Mouse (Mus musculus): Measurements from ENCODE around the gene Wdr4.
"Not testable (repeated sequence)": the region's sequence is repeated elsewhere in the genome, so short reads cannot be mapped to it uniquely, and the experiment has no call there.

The Wdr4 gene

DNA sequence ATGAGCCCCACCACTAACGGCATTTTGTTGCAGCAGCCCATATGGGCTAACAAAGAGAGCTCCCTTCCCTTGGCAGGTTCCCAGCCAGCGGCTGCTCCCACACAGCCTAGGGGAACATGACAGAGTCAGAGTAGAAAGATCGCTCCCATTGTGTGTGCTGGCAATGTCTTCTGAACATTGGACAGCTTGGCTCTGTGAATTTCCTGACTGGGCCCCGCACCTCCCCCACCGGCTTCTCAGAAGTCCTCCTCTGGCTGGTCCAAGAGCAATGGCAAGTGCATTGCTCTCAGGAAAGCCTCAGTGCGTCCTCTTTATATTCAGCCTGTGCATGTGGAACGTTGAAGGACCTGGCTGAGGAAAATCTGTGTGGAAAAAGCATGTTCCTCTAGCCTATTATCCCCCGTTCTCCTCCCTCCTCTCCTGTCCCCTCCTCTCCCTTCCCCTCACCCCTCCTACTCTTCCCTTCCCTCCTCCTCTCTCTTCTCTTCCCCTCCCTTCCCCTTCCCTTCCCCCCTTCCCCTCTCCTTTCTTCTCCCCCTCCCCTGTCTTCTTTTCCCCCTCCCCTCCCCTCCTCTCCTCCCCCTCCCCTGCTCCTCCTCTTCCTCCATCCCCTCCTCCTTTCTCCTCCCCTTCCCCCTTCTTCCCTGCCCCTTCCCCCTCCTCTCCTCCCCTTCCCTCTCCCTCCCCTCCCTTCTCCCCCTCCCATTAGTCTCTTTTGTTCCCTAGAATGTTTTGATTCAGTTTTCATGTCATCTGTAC, 16.3 kb upstream of the Wdr4 start:
- peak; percentile 85 to 87 for DNase-seq (ENCODE audit: low spot score in 2 of 2)

DNA sequence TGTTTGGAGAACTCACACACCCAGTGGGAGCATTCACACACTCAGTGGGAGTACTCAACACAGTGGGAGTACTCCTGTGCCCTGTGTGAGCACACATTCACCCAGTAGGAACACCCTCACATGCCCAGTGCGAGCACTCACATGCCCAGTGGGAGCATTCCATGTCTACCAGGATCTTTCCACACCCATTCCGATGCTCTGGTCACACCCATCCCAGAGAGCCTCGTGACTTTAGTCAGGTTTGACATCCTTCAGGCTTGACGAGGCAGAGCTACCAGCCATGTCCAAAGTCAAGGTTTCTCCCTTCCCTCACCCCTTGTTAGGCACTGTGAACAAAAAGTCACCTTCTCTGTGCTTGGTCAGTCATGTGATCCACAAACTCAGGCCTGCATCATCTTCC, 15.6 kb upstream of the Wdr4 start:
- no peak for DNase-seq (ENCODE audit: low spot score in 2 of 2)

DNA sequence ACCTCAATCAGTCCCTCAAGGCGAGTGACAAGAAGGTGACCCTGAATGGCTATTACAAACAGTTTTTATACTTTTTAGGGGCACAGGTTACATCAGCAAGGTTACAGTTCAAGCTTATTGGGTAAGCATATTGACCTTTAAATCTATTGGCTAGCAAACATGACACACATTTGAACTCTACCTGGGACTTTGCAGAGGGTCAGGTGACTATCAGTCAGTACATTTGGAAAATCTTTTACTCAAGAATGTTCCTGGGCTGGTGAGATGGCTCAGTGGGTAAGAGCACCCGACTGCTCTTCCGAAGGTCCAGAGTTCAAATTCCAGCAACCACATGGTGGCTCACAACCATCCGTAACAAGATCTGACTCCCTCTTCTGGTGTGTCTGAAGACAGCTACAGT, 12.6 kb upstream of the Wdr4 start:
- not testable (repeated sequence) for DNase-seq (ENCODE audit: low spot score in 2 of 2)

DNA sequence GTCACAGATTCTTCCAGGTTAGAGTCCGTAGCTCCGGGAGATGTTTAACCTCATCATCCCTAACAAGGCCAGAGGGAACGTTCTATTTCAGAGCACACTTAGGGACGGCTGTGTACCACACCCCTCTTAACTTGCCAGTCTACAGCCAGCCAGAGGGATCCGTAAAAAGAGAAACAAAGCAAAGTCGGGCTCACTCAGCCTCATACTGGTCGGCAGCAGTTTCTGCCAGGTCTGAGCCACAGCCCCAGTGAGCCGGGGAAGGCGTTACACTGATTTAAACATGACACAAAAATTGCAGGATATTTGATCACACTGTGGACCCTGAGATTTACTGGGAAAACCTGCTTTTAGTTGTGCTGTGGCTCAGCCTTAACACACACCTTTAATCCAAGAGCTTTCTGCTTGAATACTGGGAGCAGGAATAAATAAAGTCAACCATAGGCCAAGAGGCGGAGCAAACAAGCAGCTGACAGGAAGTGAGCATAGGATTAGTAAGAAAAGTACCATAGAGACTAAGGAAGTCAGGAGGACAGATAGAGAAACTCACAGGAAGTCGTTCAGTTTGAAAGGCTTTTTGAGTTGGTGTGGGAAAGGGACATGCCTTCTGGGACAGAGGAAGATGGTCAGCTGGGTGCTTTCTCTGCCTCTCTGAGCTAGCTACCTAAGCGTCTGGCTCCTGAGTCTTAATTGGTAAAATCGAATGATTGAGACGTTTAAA, 11.8 kb upstream of the Wdr4 start:
- no peak for DNase-seq (ENCODE audit: low spot score in 2 of 2)

DNA sequence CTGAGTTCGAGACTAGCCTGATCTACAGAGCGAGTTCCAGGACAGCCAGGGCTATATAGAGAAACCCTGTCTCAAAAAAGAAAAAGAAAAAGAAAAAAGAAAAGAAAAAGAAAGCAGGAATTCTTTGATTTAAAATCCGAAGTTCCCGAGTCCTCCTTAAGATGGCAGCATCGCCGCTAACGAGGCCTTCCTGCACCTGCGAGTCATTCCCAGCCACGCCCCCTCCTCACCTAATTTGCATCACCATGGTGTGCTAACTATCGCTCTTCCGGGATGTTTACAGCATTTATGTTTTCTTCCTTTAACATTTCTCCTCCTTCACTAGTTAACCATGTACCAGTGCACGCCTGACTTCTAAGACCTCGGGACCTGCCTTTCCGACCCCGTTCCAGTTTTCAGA, 9.5 kb upstream of the Wdr4 start:
- DNase-seq (ENCODE audit: low spot score in 2 of 2) = peak in 1 of 2 experiments; percentile 59

DNA sequence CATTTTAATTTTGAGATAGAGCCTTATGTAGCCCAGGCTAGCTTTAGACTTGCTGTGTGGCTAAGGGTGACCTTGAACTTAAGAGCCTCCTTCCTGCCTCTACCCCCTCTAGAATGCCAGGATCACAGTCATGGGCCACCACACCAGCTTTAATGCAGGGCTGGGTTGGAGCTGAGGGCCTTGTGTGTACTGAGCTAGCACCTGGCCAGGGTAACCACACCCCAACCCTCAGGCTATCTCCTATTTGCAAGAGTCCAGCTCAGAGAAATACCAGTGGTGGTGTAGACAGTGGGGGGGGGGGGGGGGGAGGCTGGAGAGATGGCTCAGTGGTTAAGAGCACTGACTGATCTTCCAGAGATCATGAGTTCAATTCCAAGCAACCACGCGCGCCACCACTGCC, 6.0 kb upstream of the Wdr4 start:
- no peak for DNase-seq (ENCODE audit: low spot score in 2 of 2)

DNA sequence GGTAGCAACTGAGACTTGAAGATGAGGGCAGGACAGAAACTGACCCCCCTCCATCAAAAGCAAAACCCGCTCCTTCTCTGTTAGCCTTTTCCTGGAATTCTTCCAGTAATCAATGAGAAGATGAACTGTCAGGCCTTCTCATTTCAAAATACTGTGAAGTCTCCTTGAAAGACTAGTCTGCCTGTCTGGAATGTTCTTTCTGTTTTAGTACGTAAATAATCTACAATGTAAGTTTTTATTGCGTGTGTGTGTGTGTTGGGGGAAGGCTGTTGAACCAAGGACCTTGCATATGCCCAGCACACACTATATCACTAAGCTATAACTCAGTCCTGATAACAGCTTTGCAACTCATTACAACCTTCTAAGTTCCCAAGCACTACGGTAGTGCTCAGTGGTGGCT, 5.3 kb upstream of the Wdr4 start:
- no peak for DNase-seq (ENCODE audit: low spot score in 2 of 2)

DNA sequence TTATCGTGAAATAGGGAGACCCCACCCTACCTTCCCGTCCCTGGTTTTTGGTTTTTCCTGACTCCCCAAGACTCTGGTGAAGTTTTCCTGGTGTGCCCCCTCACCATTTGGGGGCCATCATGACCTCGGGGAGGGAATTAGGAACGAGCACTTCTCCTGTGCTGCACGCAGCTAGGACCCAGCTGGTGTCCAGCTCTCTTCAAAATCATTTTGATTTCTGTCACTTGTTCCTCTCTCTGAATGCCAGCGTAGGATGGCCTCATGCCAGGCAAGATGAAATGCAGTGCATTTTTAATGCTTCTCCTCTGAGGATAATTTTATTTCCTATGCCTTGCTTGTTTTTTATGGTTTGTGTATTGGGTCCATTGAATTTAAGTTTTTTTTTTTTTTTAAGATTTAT, 2.2 kb upstream of the Wdr4 start:
- no peak for DNase-seq (ENCODE audit: low spot score in 2 of 2)

DNA sequence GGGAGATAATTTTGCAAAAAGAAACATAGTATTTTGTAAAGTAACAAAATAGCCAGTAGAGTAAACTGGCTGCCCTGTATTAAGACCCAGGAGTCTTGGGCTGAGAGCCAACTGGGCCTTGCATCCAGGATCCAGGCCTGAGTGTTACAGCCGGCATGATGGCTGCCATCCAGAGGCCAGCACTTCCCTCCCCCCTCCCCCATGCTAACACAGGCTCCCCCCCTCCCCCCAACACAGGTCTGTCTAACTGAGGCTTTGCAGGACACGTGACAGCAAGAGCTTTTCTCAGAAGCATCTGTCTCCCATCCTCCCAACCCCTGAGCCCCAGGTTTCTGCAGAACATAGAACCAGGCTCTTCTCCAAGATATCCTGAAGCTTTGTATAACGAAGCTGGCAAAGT, 1.1 kb upstream of the Wdr4 start:
- DNase-seq (ENCODE audit: low spot score in 2 of 2) = peak; percentile 74 to 79

DNA sequence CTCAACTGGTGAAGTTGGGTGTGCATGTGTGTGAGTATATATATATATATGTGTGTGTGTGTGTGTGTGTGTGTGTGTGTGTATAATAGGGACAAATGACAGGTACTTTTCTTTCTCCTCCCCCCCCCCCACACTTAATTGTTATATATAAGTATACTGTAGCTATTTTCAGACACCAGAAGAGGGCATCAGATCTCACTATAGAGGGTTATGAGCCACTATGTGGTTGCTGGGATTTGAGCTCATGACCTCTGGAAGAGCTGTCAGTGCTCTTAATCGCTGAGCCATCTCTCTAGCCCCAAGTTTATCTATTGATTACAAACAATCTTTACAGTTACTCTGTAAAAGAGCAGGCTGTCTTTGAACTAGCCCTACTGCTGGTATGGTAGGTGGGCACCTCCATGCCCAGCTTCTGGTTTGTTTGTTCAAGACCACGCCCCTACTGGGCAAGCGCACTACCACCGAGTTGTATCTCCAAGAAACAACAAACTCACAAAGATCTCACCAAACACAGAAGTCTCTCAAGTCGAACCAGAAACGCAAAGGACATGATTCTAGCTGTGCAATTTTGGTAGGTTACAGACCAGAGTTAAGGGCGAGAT, 335 bp downstream of the Wdr4 start:
- DNase-seq (ENCODE audit: low spot score in 2 of 2) = no peak

DNA sequence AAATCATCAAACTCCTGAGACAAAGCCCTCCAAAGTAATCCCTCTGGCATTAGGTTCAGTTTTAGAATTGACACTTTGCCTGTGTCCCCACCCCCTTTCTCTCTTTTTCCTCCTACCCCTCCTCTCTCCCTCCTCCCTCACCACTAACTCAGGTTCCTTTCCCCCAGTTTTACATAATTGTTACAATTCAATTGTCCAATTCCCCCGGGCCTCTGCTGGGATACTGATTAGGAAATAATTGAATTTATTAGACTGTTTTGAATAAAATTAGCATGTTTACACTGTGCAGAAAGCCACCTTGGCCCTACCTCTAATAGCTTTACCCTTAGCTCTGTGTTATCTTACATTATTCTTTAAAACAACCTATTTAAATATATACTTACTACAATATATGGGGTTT, 5.1 kb downstream of the Wdr4 start:
- DNase-seq (ENCODE audit: low spot score in 2 of 2) = no peak

DNA sequence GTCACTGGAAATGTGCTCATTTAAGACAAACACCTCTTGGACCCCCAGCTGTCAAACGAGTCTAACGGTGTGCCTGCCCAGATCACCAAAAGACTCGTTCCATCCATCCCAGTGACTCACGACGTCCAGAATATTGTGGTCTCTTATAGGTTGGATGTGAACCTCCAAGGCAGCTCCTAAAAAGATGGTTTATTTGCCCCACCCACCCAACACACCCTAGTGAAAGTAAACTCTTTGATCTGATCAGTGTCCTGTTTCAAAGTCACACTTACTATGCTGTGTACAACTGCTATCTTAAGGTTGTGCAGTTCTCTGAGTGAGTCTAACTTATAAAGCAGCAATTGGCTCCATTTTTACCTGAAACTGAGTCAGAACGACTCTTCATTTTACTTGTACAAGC, 7.2 kb downstream of the Wdr4 start:
- no peak for DNase-seq (ENCODE audit: low spot score in 2 of 2)

DNA sequence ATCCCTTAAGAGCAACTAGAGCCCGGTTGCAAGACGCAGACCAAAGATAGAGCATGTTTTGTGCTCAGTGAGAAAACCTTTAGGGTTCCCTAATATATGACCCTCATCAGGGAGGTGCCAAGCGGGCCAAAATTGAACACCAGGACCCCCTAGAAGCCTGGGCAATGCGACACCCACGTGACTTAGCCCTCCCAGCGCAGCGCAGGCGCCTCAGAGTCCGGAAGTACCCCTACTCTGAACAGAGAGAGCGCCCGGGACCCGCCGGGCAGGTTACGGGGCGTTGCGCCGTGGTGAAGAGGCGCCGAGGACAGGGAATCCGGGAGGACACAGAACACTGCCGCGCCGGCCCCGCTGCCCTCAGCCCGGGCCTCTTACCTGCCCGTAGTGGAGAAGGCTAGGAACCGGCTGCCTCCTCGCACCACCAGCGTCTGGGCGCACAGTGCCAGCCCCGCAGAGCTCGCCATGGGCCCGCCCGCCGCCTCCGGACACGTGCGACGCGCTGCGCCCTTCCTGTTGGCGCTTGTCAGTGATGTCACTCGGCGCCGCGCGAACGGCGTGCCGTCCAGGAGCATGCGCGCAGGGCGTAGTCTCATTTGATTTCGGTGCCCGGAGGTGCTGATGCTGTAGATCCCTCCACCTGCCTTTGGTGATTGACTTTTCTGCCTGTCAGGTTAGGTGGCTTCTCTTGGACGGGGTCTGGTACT, 7.8 kb downstream of the Wdr4 start:
- DNase-seq (ENCODE audit: low spot score in 2 of 2) = peak; percentile 94 to 95

DNA sequence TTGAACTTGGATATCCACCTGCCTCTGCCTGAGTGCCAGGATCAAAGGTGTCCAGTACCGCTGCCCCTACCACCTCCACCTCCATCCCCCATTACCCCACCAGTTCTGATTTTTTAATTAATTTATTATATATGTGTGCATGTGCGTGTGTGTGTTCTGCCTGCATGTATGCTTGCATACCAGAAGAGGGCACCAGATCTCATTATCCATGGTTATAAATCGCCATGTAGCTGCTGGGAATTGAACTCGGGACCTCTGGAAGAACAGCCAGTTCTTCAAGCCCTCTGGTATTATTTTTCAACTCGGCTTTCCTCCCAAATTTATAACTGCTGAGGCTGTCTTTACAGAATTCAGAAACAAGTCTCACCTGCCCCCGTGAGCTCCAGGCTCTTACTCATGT, 8.8 kb downstream of the Wdr4 start:
- no peak for DNase-seq (ENCODE audit: low spot score in 2 of 2)

DNA sequence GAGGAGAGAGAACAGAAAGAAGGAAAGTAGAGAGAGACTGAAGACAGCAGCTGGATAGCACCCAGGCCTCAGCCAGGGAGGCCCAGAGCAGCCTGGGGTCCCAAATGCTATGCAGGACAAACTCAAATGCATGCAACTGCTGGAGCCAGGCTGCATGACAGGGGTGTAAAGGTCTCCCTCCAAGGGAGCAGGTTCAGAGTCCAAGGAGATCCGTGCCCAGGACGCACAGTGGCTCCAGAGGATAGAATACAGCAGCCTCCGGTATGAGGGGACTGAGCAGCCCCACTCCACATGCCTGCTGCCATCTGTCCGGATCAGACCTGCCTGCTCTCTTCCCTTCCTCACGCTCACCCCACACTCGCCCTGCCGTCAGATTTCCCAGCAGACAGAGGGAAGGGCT, 13.5 kb downstream of the Wdr4 start:
- no peak for DNase-seq (ENCODE audit: low spot score in 2 of 2)

DNA sequence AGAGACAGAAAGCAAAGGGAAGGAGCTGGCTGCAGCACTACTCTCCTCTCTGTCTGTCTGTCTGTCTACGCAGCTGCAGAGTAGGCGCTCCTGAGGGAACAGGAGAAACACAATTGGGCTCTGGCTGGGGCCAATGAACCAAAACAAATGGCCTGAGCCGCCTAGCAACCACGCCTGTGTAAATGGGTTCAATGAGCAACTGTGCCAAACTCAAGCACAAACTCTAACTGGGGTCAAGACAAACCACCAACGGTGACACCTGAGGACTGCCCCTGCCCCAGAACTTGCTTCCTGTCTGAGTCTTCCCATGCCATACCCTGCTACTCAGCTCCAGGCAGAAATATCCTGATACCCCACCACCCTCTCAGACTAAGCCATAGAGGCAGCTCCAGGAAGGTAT, 14.8 kb downstream of the Wdr4 start:
- DNase-seq (ENCODE audit: low spot score in 2 of 2) = no peak

DNA sequence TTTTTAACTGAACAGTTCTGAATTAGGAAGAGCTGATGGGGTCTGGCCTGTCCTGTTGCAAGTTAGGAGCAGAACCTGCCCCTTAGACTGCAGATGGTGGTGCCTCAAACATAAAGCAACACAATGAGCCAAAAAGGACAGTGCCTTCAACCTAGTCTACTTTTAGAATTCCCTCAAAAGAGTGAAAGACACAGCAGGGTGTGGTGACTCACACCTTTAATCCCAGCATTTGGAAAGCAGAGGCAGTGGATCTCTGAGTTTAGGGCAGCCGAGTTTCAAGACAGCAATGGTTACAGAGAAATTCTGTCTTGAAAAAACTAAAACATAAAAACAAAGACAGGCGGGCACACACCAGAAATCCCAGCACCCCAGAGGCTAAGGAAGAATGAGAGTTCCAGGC, 15.8 kb downstream of the Wdr4 start:
- DNase-seq (ENCODE audit: low spot score in 2 of 2) = no peak

DNA sequence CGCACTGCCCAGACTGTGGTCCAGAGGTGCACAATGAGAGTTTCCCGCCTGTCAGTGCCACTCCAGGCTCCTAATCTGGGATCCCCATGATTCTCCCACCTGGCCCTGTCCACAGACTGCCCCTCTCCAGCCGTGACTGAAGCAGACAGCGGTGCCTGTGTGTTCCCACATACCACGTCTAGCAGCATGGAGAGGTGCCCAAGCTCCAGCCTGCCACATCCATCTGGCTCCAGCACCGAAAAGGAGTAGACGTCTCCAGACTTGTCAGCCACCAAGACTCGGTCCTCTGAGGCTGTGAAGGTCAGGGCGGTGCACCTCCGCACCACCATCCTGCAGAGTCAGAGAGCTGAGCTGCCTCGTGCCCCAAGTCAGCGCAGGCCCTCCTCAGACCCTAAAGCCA, 16.4 kb downstream of the Wdr4 start:
- DNase-seq (ENCODE audit: low spot score in 2 of 2) = no peak

DNA sequence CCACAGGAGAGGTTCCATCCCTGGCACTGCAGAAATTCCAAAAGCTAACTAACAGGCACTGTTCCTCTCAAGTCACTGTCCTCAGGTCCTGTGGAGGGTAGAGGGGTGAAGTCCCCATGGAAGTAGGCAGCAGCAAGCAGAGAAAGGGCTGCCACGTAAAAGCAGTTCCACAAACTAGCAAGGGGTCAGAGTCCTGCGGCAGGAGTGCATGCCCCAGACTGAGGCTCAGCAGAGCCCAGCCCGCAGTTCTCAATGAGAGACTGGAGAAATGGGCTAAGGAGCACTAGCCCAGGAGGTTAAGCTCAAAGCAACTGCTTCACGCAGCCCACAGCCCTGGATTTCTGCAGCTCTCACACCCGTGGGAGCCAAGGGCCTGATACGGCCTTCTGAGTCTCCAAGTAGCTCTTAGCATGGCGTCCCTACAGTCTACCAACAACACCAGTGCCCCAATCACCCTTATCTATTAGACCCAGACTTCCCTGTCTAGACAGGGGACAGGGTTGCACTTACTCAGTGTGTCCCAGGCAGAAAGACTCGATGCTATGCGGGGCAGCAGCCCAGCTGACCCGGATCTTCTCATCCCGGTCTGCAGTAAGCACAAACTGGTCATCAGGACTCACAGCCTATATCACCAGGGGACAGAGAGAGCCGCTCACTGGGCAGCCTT, 17.4 kb downstream of the Wdr4 start:
- no peak for DNase-seq (ENCODE audit: low spot score in 2 of 2)

DNA sequence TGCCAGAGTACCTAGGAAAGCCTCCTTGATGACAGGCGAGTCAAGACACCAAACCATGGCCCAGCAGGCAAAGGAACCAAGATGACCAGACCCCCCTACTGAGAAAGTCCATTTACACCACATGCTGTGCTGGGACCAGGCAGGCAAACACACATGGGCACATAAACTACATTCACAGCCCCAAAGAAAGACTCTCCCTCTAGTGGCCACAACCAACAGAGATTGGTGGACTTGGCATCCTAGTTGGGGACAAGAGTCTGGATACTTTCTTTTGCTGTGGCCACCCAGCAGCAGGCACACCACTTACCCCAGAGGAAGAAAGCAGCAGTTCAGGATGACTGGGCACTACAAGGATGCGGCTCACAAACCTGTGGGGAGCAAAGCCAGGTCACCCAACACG, 18.9 kb downstream of the Wdr4 start:
- no peak for DNase-seq (ENCODE audit: low spot score in 2 of 2)

DNA sequence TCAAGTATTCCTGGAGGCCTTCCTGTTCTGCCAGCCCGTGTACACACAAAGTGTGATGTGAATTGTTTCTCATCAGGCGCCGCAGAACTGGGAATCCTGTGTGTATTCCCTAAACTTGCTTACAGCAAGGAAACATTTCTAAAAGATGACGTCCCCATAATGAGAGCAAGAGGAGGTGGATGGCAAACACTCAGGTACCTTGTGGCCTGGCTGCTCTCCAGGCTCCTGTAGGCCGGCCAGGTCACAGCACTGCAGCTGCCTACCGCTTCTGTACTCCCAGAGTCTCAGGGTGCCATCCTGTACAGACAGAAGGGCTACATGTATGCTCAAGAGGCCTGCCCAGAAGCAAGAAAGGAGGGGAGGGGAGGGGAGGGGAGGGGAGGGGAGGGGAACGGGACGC, 19.4 kb downstream of the Wdr4 start:
- DNase-seq (ENCODE audit: low spot score in 2 of 2) = no peak

DNA sequence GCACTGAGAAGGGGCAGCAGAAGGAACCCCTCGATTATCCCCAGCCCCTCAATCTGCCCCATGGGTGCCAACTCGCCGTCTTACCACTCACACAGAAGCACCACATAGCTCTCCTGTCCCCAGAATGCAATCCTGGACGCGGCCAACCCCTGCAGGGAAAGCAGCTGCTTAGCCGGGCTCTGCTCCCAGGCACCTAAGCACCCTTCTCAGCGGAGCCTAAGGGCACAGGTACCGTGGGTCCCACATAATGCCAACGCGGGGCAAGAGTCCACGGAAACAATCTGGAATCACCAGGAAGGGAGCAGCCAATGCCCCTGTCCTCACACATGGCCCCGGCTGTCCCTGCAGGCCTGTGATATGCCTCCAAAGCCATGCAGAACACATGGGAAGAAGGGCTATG, 20.1 kb downstream of the Wdr4 start:
- no peak for DNase-seq (ENCODE audit: low spot score in 2 of 2)

Measured in right cerebral cortex, postnatal 10 days (tissue).